Mouse (Mus musculus): ENCODE results near the gene Rps6kb2.
A peak's percentile ranks its signal among the peaks of the same experiment; 100 is the strongest.

The Rps6kb2 gene

GRCm38 (mm10) chr19:4162646-4163542, at the start of gene Rps6kb2:
Rps6kb2 (minus strand) TSS chr19:4163354.
- peak; percentile 90 for DNase-seq (ENCODE audit: low read depth, low spot score)

- DNase-seq (ENCODE audit: low read depth, low spot score), result no peak
These were observed 48.9 kb upstream of the Rps6kb2 start for GRCm38 (mm10) chr19:4211891-4212588.

GRCm38 (mm10) chr19:4208563-4208962, 45.4 kb upstream of the Rps6kb2 start:
- DNase-seq (ENCODE audit: low read depth, low spot score), result no peak

DNA sequence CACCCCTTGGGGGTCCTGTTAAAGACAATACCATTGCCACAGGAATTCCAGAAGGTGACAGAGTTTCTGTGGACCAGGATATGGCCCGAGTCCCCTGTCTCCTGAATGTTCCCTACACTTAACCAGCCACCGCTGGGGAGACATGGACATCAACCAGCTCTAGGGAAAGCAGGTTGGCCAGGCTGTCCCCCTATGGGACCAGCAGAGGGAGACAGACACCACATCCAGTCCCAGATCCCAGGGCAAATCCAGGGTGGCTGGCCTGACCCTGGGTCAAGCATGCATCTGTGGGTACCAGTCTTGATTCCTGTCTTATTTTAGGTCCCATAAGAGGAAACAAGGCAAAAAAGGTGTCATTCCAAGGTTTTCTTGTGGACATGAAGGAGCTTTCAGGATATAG, 43.8 kb upstream of the Rps6kb2 start:
- DNase-seq (ENCODE audit: low read depth, low spot score), result peak; percentile 72

DNA sequence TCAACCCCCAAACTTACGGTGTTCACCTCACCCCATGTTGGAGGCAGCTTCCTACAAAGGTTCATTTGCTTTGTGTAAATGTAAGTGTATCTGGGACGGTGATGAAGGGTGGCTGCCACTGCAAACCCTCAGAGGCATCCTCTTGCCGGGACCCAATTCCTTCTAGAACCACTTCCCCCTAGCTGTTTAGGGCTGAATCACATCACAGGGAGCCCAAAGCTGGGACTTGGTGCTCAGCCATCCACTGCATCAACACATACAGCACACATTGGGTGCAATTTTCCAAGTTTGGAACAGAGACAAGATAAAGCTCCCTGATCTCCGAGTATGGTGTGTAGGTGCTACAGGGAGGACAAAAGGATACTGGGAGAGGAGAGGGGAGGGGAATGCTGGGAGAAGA, 41.7 kb upstream of the Rps6kb2 start:
- DNase-seq (ENCODE audit: low read depth, low spot score), result no peak

GRCm38 (mm10) chr19:4203604-4204326, 40.6 kb upstream of the Rps6kb2 start:
- no peak for DNase-seq (ENCODE audit: low read depth, low spot score)

DNA sequence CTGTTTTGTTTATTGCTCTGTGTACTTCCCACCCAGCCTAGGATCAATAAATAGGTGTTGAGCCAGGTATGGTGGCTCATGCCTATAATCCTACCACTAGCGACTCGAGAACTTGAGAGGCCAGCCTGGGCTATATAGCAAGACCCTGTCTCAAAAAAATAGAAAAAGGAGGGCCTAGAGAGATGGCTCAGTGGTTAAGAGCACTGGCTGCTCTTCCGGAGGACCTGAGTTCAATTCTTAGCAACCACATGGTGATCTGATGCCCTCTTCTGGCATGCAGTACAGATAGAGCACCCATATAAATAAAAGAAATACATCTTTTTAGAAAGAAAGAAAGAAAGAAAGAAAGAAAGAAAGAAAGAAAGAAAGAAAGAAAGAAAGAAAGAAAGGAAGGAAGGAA, 40.0 kb upstream of the Rps6kb2 start:
- DNase-seq (ENCODE audit: low read depth, low spot score), result no peak

GRCm38 (mm10) chr19:4202149-4202548, 39.0 kb upstream of the Rps6kb2 start:
- no peak for DNase-seq (ENCODE audit: low read depth, low spot score)

DNA sequence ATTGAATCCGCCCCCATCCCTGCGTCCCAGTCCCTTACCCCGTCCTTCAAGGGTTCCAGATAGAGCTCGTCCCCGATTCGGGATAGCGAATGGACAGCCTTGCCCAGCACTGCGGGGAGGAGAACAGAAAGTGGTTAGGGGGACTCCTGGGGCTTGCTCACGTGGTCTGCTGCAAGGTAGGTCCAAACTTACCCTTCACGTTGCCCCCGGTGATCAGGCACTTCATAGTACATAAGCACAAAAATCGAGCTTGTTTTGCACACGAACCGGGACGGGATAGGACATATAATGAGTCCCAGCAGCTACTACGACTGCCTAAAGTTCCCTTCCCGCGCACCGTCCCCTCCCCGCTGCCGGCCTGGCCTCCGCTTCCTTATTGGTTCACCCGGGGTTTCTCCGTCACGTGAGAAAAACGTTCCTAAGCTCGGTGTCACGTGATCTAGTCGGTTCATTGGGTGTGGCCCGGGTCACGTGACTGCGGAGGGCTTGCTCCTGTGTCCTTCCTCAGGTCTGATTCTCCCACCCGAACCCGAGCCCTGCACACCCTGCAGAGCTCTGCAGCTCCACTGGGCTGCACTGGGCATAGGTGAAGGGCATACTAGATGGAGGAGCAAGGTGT, 38.2 kb upstream of the Rps6kb2 start, which contains the start of gene Rad9a:
Gene Rad9a (minus strand): TSS at position 372 of the 619 bp plus-strand sequence.
- peak; percentile 87 for DNase-seq (ENCODE audit: low read depth, low spot score)

GRCm38 (mm10) chr19:4197180-4197579, 34.0 kb upstream of the Rps6kb2 start:
- DNase-seq (ENCODE audit: low read depth, low spot score), result no peak

GRCm38 (mm10) chr19:4196548-4196947, 33.4 kb upstream of the Rps6kb2 start:
- no peak for DNase-seq (ENCODE audit: low read depth, low spot score)

DNA sequence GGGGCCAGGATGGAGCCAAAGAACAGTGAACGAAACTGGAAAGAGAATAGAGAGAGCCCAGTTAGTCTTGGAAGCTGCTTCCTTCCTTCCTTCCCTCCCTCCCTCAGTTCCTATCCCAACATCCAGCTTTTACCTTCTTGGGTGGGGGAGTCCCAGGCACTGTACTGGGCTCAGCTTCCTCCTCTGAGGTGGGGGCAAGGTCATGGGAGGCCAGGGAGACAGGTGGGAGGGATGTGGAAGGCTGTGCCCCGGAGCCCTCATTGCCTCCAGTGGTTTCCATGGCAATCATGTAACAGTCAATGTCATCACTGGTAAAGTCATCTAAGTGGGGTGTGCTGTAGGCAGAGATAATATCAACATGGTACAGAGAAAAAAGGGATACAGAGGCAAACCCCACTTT, 32.9 kb upstream of the Rps6kb2 start:
- no peak for DNase-seq (ENCODE audit: low read depth, low spot score)

DNA sequence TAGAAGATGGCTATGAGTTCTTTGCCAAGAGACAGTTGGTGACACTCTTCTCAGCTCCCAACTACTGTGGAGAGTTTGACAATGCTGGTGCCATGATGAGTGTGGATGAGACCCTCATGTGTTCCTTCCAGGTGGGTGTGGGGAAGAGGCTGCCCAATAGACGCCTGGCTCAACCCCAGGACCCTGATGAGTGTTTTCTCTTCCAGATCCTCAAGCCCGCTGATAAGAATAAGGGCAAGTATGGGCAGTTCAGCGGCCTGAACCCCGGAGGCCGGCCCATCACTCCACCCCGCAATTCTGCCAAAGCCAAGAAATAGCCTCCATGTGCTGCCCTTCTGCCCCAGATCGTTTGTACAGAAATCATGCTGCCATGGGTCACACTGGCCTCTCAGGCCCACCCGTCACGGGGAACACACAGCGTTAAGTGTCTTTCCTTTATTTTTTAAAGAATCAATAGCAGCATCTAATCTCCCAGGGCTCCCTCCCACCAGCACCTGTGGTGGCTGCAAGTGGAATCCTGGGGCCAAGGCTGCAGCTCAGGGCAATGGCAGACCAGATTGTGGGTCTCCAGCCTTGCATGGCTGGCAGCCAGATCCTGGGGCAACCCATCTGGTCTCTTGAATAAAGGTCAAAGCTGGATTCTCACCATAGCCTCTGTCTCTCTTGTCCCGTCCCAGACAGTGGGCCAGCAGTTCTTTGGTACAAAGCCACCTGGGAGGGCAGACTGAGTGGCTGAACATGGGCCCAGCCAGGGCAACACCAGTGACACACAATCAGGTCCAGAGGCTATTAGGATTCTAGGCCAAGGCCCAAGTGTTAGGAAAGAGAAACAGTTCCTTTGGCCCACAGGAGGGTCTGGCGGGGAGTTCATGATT, 31.9 kb upstream of the Rps6kb2 start:
- no peak for DNase-seq (ENCODE audit: low read depth, low spot score)

DNA sequence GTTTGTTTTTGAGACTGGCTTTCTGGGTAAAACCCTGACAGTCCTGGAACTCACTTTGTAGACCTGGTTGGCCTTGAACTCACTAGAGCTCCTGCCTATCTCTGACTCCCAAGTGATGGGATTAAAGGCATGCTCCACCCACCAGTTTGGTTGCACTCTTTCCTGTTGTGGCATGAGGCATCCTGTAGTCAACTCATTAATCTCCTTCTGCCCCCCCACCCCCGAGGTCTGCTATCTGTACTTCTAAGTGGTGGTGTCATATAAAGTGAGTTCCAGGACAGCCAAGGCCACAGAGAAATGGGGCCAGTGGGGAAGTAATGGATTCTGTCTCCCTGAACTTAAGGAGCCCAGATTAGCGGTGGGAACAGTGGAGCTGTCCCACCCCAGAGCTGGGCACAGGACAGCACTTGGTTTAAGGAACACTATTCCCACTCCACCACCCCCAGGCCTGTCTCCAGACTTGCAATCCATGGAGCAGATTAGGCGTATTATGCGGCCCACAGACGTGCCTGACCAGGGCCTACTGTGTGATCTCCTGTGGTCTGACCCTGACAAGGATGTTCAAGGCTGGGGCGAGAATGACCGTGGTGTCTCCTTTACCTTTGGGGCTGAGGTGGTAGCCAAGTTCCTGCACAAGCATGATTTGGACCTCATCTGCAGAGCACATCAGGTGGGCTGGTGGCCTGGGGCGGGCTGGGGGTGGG, 31.0 kb upstream of the Rps6kb2 start:
- DNase-seq (ENCODE audit: low read depth, low spot score), result no peak

DNA sequence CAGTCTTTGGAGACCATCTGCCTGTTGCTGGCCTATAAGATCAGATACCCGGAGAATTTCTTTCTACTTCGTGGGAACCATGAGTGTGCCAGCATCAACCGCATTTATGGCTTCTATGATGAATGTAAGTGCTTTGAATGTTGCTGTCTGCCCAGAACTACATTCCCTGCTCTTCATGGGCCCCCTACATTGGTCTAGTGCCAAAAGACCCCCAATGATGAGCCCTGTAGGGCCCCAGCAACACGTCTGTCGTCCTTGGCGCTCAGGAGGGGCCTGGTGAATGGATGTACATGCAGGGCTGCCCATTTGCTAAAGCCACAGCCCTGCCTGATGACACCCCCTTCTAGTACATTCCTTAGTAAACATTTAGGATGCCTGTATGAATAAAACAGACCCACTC, 30.0 kb upstream of the Rps6kb2 start:
- DNase-seq (ENCODE audit: low read depth, low spot score), result no peak

DNA sequence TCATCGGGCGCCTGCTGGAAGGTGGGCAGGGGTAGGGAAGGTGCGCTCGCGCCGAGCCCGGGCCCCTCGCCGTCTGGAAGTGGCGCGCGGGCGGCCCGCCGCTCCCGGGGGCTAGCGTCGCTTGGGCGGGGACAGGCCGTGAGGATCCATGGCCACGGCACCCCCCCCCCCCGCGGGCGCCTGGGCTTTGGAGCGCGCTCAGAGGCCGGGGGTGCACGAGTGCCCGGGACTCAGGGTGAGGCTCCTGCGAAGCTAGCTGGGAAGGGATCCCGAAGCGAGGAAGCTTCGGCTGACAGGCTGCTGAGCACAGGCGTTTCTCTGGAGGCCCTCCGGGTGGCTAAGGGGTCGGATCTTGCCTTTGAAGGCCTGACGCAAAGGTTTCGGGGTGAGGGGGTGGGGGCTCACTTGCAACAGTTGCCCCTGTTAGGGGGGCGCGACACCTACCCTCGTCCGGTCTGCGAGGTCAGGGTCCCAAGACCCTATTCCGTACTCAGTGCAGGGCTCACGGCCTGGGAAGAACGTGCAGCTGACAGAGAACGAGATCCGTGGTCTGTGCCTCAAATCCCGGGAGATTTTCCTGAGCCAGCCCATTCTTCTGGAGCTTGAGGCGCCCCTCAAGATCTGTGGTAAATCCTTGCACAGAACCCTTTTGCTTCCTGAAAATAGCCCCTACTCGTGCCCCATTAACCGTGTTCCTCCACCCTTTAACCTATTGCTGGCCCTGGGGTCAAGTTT, 29.3 kb upstream of the Rps6kb2 start:
- no peak for DNase-seq (ENCODE audit: low read depth, low spot score)

- peak; percentile 96 for DNase-seq (ENCODE audit: low read depth, low spot score)
These were observed 28.5 kb upstream of the Rps6kb2 start, which contains the start of gene Ppp1ca for GRCm38 (mm10) chr19:4191528-4192250. Ppp1ca (plus strand) TSS chr19:4192065.

GRCm38 (mm10) chr19:4190831-4191334, 27.7 kb upstream of the Rps6kb2 start, which contains the start of gene Tbc1d10c:
Tbc1d10c (minus strand) TSS chr19:4191284.
- no peak for DNase-seq (ENCODE audit: low read depth, low spot score)
